Mouse (Mus musculus): ENCODE results near the gene Bhmt.
"Not testable (repeated sequence)": the region's sequence is repeated elsewhere in the genome, so short reads cannot be mapped to it uniquely, and the experiment has no call there.

The Bhmt gene

DNA sequence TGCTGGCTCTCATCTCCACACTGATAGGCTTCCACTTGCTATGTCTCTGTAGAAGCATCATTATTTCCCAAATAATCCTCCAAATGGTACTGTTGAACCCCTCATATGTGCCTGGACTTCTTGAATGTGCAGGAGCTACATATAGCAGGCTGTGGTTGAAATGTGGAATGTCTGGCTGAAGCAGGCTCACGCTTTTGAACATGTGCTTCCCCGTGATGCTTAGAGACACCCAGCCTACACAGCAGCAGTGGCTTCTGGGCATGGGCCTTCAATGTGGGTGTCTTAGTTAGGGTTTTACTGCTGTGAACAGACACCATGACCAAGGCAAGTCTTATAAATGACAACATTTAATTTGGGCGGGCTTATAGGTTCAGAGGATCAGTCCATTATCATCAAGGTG lies 30.1 kb downstream of the Bhmt start:
- DNase-seq (ENCODE audit: low spot score) = no peak

DNA sequence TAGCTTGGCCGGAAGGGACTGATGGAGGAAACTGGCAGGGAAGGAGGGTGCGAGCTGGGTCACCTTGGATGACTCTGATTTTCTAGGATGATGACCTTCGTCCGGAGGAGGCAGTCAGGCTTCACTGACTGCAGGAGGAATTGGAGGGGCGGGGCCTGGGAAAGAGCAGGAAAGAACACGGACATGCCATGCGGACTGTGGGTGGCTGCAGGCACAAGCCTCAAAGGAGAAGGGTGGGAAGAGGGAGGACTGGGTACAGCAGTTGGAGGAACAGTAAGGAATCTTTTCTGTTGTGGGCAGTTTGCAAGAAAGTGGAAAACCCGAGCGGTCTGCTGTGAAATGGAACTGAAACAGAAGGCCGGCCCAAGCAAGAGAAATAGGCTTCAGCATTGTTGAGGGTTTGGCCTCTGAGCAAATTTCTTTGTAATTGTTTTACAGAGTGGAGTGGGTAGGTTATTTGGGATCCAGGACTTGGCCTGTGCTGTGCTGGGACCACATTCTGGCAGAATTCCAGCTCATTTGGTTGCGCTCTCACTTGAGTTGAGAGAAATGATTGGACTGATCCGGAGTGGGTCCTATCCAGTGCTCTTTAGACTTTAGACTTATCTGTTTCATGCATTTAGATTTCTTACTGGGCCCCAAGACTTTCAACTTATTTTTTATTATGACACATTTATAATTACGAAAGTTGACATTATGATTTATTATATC lies 30.7 kb downstream of the Bhmt start:
- no peak for DNase-seq (ENCODE audit: low spot score)

DNA sequence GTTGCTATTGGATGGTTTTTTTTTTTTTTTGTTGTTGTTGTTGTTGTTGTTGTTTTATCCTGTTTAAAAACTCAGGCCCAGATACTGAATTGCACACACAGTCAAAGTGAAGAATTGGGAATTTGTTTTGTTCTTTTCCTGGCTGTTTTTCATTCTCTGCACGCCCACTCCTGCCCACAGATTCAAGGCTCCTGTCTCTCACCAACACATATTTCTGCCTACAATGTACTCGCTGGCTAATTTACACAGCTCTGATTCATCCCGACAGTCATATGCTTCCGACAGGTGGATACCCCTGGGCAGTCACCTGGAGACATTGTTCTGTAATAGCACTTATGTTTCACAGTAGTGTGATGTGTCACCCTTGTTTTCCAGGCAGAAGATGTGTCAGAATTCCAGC lies 33.1 kb downstream of the Bhmt start:
- DNase-seq (ENCODE audit: low spot score) = no peak

DNA sequence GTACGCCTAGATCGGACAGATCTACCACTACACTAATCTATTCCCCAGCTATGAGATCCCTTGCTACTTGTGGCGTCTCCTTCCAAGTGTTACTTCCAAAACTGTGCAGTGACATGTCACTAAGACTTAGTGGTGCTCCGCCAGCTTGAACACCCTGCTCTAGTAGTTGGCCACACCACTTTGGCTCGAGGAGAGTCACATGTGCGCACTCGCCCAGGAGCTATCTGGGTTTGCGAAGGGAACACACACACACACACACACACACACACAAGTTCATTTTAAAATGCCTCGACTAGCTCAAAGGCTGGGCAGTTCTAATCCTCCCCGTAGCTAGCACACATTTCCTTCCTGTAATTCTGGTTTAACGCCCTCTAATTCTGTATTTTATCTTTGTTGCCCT lies 36.2 kb downstream of the Bhmt start:
- DNase-seq (ENCODE audit: low spot score) = no peak

DNA sequence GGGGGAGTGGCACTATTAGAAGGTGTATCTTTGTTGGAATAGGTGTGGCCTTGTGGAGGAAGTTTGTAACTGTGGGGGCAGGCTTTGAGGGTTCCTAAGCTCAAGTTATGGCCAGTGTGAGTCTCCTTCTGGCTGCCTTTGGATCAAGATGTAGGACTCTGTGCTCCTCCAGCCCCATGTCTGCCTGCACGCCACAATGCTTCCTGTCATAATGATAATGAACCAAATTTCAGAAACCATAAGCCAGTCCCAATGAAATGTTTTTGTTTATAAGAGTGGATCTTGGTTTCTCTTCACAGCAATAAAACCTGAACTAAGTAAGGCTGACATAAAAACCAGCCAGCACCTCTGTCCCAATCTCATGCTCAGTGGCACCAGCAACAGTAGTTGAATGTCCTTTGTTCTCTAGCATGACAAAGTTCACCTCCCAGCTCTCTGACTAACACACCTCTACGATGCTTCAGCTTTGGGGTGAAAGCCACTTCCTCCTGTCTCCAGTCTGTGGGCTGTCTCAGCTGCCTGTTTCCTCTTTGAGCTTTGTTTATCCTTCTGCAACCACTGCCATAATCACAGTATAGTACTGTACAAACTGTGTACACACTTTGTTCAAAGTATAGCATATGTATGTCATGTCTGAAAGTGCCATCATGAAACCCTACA lies 44.6 kb downstream of the Bhmt start:
- DNase-seq (ENCODE audit: low spot score) = no peak

DNA sequence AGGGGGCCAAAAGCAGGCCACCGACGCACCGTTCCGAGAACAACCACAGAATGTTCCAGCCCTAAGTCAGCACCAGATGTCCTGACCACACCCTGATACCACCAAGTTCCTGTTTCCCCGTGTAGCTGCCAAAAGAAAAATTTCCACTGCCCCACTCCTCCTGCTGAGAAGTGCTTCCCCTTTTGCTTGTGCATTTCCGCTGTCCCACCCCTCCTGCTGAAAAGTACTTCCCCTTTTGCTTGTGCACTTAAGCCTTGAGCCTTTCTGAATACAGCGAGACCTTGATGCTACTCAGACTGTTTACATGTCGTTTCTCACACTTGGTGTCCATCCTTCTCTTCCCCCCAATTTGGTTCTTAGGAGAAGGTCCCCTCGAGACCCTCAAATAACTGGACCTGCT lies 55.2 kb downstream of the Bhmt start:
- DNase-seq (ENCODE audit: low spot score) = not testable (repeated sequence)

DNA sequence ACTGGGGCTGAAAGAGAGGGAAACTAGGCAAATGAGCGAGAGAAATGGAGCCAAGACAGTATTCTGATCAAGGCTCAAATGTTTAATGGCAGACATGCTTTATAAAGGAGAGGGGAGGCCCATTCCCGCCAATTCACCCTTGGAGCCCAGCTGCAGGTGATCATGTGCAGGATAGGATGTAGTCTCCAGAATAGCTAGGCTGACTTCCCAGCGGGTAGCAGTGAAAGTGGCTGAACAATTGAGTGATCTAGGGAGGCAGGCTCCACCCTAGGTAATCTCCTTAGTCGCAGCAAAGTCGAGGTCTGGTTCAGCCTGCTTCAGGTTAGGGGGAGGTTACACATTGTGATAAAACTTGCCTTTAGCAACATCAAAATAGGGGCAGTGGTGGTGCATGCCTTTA lies 57.3 kb downstream of the Bhmt start:
- no peak for DNase-seq (ENCODE audit: low spot score)

DNA sequence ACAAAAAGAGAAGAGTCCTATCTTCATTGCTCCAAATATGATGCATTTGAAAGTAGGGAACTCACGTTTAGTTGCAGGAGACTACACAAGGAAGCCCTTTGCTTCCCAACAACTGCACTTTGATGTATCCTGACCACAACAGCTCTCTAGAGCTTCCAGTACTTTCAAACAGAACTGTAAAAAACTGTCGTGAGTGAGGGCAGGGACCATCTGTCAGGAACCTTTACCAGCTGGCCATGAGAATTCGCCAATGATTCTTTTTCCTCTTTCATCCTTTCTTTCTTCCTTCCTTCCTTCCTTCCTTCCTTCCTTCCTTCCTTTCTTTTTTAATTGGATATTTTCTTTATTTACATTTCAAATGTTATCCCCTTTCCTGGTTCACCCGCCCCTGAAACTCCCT lies 68.1 kb downstream of the Bhmt start:
- no peak for DNase-seq (ENCODE audit: low spot score)
